Mouse (Mus musculus) bone marrow macrophage, adult 2 months (primary cell): ENCODE data around the gene Glis3. TPM values are rescaled to one million over a fixed set of nuclear protein-coding genes. Genes with fewer than 3 reads are reported as not detected.

Experiments used
- H3K27ac ChIP-seq: 2 replicates; pipeline ENCODE4 v1.5.1; 2012; ENCODE audit warnings: low read depth, low read length; ENCODE audit not compliant: insufficient read depth
- H3K4me1 ChIP-seq: 2 replicates; pipeline ENCODE4 v1.6.1; 2012; ENCODE audit warnings: low read length; ENCODE audit not compliant: control insufficient read depth, insufficient read depth
- H3K4me3 ChIP-seq: 2 replicates; pipeline ENCODE4 v1.5.1; 2012; ENCODE audit warnings: mild to moderate bottlenecking, low read length, moderate library complexity; ENCODE audit not compliant: insufficient read depth
- CTCF ChIP-seq: IDR thresholded peaks from 2 replicates; pipeline ENCODE4 v1.5.1; 2012; ENCODE audit warnings: low read depth, mild to moderate bottlenecking, low read length, moderate library complexity
- POLR2A ChIP-seq: IDR thresholded peaks from 2 replicates; pipeline ENCODE4 v1.6.1; 2012; ENCODE audit warnings: mild to moderate bottlenecking, low read depth, low read length, borderline replicate concordance
- polyA plus RNA-seq: library from polyadenylated mRNA; stranded (reverse); fragments of >200 nt; gene quantifications from 2 replicates; pipeline ENCODE4 v1.2.4, GENCODE M21; 2012; ENCODE audit not compliant: missing spikeins, insufficient read depth, insufficient read length

The Glis3 gene
- polyA plus RNA-seq, 1 experiment = 3.4 TPM

DNA sequence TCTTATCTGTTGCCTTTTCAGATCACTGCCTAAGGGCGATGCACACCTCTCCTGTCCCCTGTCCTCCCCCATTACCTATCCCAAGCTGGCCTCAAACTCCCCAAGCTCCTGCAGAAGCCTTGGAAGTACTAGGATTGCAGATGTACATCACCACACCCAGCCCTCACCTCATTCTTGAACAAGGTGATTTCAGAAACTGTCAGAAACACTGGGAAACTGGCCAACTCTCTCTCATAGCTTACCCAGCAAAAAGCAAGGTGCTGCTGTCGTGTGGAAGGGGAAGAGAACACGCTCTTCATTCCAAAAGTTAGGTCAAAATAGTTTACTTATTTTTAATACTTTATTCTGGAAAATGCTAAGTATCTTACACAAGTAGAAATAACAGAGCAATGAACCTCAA lies 160.6 kb downstream of the Glis3 start:
- TF ChIP-seq POLR2A (no peak), CTCF (no peak)
- no peaks in the 10 kb centered on the region for H3K4me1 ChIP-seq
- no peak overlapping the region for H3K27ac ChIP-seq
- H3K4me3 ChIP-seq = no peak overlapping the region

- TF ChIP-seq POLR2A (no peak), CTCF (no peak)
- H3K4me3 ChIP-seq = no peak overlapping the region
- no peak overlapping the region for H3K27ac ChIP-seq
- no peaks in the 10 kb centered on the region for H3K4me1 ChIP-seq
These were observed 161.0 kb downstream of the Glis3 start for GRCm38 (mm10) chr19:28518846-28519245.

DNA sequence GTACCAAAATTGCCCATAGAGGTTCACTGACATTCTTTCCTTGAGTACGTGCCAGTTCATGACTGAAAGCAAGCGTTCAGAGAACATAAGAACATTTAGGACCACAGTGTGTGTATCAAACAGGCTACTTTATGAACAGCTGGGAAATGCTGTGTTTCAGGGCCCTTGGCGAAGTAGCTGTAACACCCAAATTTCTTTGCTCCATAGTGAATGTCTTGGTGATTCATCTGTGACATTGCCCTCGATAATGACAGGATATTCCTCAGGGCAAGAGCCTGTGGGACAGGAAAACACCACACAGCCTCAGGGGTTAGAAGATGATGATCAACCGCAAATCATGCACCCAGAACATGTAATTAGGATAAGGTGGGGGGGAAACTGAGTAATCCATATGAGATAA lies 161.6 kb downstream of the Glis3 start:
- no peaks in the 10 kb centered on the region for H3K4me1 ChIP-seq
- no peak overlapping the region for H3K27ac ChIP-seq
- TF ChIP-seq CTCF (no peak), POLR2A (no peak)

DNA sequence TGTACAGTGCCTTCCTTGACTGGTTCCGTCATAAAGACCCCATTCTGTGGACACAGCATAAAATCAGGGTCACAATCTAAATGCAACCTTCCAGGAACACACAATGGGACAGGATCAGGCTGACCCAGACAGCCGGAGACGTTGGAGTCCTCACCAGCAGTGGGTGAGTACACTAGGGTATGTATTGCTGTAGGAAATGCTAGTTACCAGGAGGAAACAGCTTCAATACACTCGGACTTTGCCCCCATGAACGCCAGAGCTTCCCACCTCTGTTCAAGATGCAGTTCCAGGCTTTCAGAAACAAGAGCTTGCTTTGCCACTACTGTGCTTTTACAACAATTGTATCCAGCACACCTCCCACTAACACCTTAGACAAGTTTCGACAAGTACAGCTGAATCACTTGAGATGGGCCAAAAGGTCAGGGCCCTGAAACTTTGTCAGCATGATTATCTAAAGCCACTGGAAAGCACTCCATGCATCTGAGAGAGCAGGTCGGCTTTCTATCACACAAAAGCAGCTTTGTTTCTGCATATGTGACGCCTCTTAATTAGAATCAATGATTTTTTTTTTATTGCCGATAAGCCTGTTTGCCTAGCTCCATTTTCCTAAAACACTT lies 162.3 kb downstream of the Glis3 start:
- no peak overlapping the region for H3K27ac ChIP-seq
- H3K4me1 ChIP-seq = no peaks in the 10 kb centered on the region
- TF ChIP-seq POLR2A (no peak), CTCF (no peak)

More for the DNA sequence above, 161.6 kb downstream of the Glis3 start:
- no peak overlapping the region for H3K4me3 ChIP-seq

DNA sequence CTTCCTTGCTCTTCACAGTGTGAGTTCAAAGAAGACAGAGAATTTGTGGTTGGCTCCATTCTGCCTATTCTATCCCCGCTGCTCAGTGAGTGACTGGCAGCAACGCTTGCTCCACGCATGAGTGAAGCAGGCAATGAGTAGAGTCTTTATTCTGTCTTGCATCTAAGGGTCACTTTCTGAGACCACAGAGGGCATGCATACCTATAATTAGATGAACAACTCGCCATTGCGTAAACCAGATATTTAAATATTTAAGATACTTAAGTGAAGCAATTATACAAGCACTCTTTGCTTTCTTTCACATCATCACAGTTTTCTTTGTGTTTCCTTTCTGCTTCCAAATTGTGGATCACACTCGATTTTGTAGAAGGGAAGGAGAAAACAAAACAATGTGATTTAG lies 163.4 kb downstream of the Glis3 start:
- no peaks in the 10 kb centered on the region for H3K4me1 ChIP-seq
- TF ChIP-seq CTCF (no peak), POLR2A (no peak)
- H3K27ac ChIP-seq = no peak overlapping the region
- no peak overlapping the region for H3K4me3 ChIP-seq

More for the DNA sequence above, 162.3 kb downstream of the Glis3 start:
- H3K4me3 ChIP-seq = no peak overlapping the region

DNA sequence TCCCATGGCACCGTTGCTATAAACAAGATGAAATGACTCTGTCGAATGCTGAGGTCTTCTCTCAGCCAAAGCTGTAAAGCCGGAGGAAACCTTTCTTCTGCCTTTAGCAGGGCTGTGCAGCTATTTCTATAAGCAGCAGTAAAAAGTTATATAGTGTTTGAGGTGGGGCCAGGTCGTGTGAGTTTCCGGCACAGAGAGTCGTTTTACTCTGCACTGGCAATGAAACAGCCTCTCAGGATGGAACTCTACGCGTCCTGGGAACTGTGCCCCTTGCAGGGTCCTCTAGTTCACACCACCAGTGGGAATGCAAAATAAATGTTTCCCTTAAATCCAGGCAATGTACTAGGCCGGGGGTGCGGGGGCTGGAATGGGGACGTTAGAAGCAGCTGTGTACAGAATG lies 167.4 kb downstream of the Glis3 start:
- Histone ChIP-seq H3K4me3 (no peak overlapping the region), H3K4me1 (no peaks in the 10 kb centered on the region), H3K27ac (no peak overlapping the region)
- no peak for TF ChIP-seq CTCF
- no peak for TF ChIP-seq POLR2A

GRCm38 (mm10) chr19:28511910-28512309 lies 168.0 kb downstream of the Glis3 start:
- no peak overlapping the region for H3K27ac ChIP-seq
- H3K4me3 ChIP-seq = no peak overlapping the region
- no peaks in the 10 kb centered on the region for H3K4me1 ChIP-seq
- TF ChIP-seq CTCF (no peak), POLR2A (no peak)

DNA sequence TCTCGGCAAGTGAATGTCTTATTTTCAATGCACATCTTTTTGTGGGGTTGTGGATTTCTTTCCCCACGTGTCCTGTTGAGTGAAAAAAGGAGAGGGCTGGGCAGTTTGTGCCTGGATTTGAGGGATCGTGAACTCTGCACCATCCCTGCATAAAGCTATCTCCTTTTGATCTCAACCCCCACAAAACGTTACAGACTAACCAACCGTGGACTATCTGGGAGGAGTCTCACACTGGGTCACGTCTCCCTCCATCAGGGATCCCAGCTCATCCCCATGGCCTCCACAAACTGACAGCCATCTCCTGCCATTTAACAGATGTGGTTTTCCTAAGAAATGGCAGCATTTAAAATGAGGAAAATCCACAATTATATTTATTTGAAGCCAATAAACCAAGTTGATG lies 174.5 kb downstream of the Glis3 start:
- Histone ChIP-seq H3K4me1 (no peaks in the 10 kb centered on the region), H3K4me3 (no peak overlapping the region), H3K27ac (no peak overlapping the region)
- no peak for TF ChIP-seq POLR2A
- TF ChIP-seq CTCF = no peak

GRCm38 (mm10) chr19:28503011-28503410 lies 176.9 kb downstream of the Glis3 start:
- H3K4me3 ChIP-seq = no peak overlapping the region
- H3K4me1 ChIP-seq = no peaks in the 10 kb centered on the region
- no peak for TF ChIP-seq POLR2A
- no peak for TF ChIP-seq CTCF

GRCm38 (mm10) chr19:28500975-28501374 lies 178.9 kb downstream of the Glis3 start:
- Histone ChIP-seq H3K4me1 (no peaks in the 10 kb centered on the region), H3K4me3 (no peak overlapping the region), H3K27ac (no peak overlapping the region)
- TF ChIP-seq CTCF (no peak), POLR2A (no peak)

More at GRCm38 (mm10) chr19:28503011-28503410, 176.9 kb downstream of the Glis3 start:
- no peak overlapping the region for H3K27ac ChIP-seq
